Mouse (Mus musculus) kidney, adult 8-10 months (tissue): ENCODE data around the gene Zc3hav1l.

Experiments
- DNase-seq, 2 experiments: peaks; one replicate each; pipeline ENCODE4 v3.0.0; 2022

Gene Zc3hav1l

GRCm38 (mm10) chr6:38298761-38299401 is at the start of gene Zc3hav1l:
Zc3hav1l (minus strand) TSS chr6:38299259.
- DNase-seq: peak; percentile 27 to 56

GRCm38 (mm10) chr6:38347875-38348274 is 48.8 kb upstream of the Zc3hav1l start:
- DNase-seq: no peak

GRCm38 (mm10) chr6:38345796-38346195 is 46.7 kb upstream of the Zc3hav1l start:
- peak in 1 of 2 experiments; percentile 36 for DNase-seq

- no peak for DNase-seq
These were observed 45.1 kb upstream of the Zc3hav1l start for GRCm38 (mm10) chr6:38344006-38344670.

GRCm38 (mm10) chr6:38343581-38343980 is 44.5 kb upstream of the Zc3hav1l start:
- DNase-seq: no peak

- no peak for DNase-seq
These were observed 43.6 kb upstream of the Zc3hav1l start for GRCm38 (mm10) chr6:38342666-38342992.

- DNase-seq: no peak
These were observed 42.9 kb upstream of the Zc3hav1l start for GRCm38 (mm10) chr6:38341751-38342665.

- DNase-seq: no peak
These were observed 40.0 kb upstream of the Zc3hav1l start for GRCm38 (mm10) chr6:38339078-38339477.

- peak in 1 of 2 experiments; percentile 11 for DNase-seq
These were observed 38.9 kb upstream of the Zc3hav1l start for GRCm38 (mm10) chr6:38337951-38338350.

GRCm38 (mm10) chr6:38337166-38337705 is 38.2 kb upstream of the Zc3hav1l start:
- no peak for DNase-seq

GRCm38 (mm10) chr6:38335264-38335663 is 36.2 kb upstream of the Zc3hav1l start:
- DNase-seq: no peak

GRCm38 (mm10) chr6:38326596-38326995 is 27.5 kb upstream of the Zc3hav1l start:
- peak; percentile 6 to 33 for DNase-seq

GRCm38 (mm10) chr6:38320621-38321020 is 21.6 kb upstream of the Zc3hav1l start:
- DNase-seq: no peak

GRCm38 (mm10) chr6:38316050-38316449 is 17.0 kb upstream of the Zc3hav1l start:
- no peak for DNase-seq

- DNase-seq: no peak
These were observed 10.7 kb upstream of the Zc3hav1l start for GRCm38 (mm10) chr6:38309741-38310140.

- DNase-seq: no peak
These were observed 5.9 kb upstream of the Zc3hav1l start for GRCm38 (mm10) chr6:38304981-38305380.

GRCm38 (mm10) chr6:38298246-38298635 is 818 bp downstream of the Zc3hav1l start:
- DNase-seq: no peak

- no peak for DNase-seq
These were observed 1.3 kb downstream of the Zc3hav1l start for GRCm38 (mm10) chr6:38297580-38298245.

GRCm38 (mm10) chr6:38293708-38294107 is 5.4 kb downstream of the Zc3hav1l start:
- no peak for DNase-seq

GRCm38 (mm10) chr6:38292871-38293646 is 6.0 kb downstream of the Zc3hav1l start:
- DNase-seq: no peak

GRCm38 (mm10) chr6:38284422-38284821 is 14.6 kb downstream of the Zc3hav1l start:
- no peak for DNase-seq

- DNase-seq: no peak
These were observed 34.6 kb downstream of the Zc3hav1l start for GRCm38 (mm10) chr6:38264466-38264865.
